Mouse (Mus musculus) erythroblast, embryonic 14.5 days (primary cell): ENCODE results near the gene Eri2. TPM values are rescaled to one million over a fixed set of nuclear protein-coding genes. Genes with fewer than 3 reads are reported as not detected.
A peak's percentile ranks its signal among the peaks of the same experiment; 100 is the strongest.

Experiments used
- H3K27me3 ChIP-seq: 2 replicates; pipeline ENCODE4 v1.6.1; 2012; ENCODE audit warnings: inconsistent platforms; ENCODE audit not compliant: control insufficient read depth
- H3K36me3 ChIP-seq: 2 replicates; pipeline ENCODE4 v1.6.1; 2012; ENCODE audit warnings: mild to moderate bottlenecking, inconsistent platforms; ENCODE audit not compliant: control insufficient read depth
- H3K4me1 ChIP-seq: 2 replicates; pipeline ENCODE4 v1.6.1; 2012; ENCODE audit warnings: inconsistent platforms; ENCODE audit not compliant: control insufficient read depth
- H3K4me3 ChIP-seq: replicated peaks from 2 replicates; pipeline ENCODE3; 2012; ENCODE audit warnings: moderate library complexity, mild to moderate bottlenecking, inconsistent platforms
- H3K9me3 ChIP-seq: 2 replicates; pipeline ENCODE4 v1.6.1; 2012; ENCODE audit warnings: low read length, inconsistent platforms, mixed read lengths; ENCODE audit not compliant: control insufficient read depth
- GATA1 ChIP-seq: IDR thresholded peaks from 2 replicates; pipeline ENCODE4 v1.6.1; 2012; ENCODE audit warnings: low read length, inconsistent platforms, mixed read lengths
- TAL1 ChIP-seq: IDR thresholded peaks from 3 replicates; pipeline ENCODE4 v1.6.1; 2012; ENCODE audit warnings: low read length, inconsistent platforms, mixed read lengths
- polyA plus RNA-seq: library from polyadenylated mRNA; stranded (reverse); fragments of >175 nt; gene quantifications from 2 replicates; pipeline ENCODE4 v1.2.3, GENCODE M21; 2012

Gene Eri2
- polyA plus RNA-seq, 1 experiment = 0.08 TPM

DNA sequence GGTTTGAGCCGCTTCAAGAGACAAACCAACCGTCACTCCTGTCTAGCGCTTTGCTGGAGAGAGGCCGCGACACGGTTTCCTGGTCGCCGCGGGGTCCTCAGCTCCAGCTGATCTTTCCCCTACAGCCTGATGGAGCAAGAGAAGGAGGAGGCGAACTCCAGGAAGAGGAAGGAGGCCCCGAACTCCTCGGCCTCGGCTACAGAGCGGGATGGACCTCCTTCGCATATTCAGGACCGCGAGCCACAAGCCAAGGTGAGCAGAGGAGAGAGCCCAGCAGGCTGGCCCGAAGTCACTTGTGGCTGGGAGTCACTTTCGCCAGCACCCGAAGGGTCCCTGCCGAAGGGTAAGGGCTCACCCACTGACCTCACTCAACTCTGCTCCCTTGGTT, 387 bp upstream of the Eri2 start:
- peaks cover 23% of the 10 kb centered on the region for H3K36me3 ChIP-seq
- no peak for TF ChIP-seq GATA1
- no peak for TF ChIP-seq TAL1

GRCm38 (mm10) chr7:119789024-119789423, 4.8 kb downstream of the Eri2 start:
- TF ChIP-seq TAL1 (no peak), GATA1 (no peak)
- H3K27me3 ChIP-seq = no peaks in the 10 kb centered on the region
- H3K36me3 ChIP-seq = peaks cover 66% of the 10 kb centered on the region
- H3K9me3 ChIP-seq = no peaks in the 10 kb centered on the region
- H3K4me1 ChIP-seq = peaks cover 33% of the 10 kb centered on the region
- H3K4me3 ChIP-seq = no peak overlapping the region

More for the DNA sequence above, 387 bp upstream of the Eri2 start:
- no peaks in the 10 kb centered on the region for H3K27me3 ChIP-seq
- no peaks in the 10 kb centered on the region for H3K9me3 ChIP-seq
- H3K4me1 ChIP-seq = peaks cover 21% of the 10 kb centered on the region
- H3K4me3 ChIP-seq = peak overlapping the region; percentile 82

DNA sequence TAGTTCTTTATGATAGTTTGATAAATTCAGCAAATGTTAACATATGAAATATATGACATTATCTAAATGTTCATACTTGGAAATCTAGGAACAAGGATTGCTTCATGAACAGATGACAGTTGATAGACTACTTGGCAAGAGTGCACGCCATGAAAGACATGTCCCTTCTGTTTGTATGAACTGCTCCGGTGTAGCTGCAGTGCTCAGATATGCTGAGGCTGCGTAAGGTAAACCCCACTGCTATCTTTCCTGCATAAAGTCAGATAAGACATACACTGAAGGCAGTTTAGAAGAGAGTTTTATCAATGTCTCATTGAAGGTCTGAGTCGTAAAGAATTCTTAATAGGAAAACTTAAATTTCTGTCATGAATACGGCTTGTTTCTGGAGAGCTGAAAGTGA, 8.9 kb downstream of the Eri2 start:
- H3K4me1 ChIP-seq = peaks cover 27% of the 10 kb centered on the region
- peak; percentile 65 for TF ChIP-seq GATA1
- peak; percentile 61 for TF ChIP-seq TAL1
- H3K4me3 ChIP-seq = no peak overlapping the region
- peaks cover 68% of the 10 kb centered on the region for H3K36me3 ChIP-seq
- H3K27me3 ChIP-seq = no peaks in the 10 kb centered on the region
- no peaks in the 10 kb centered on the region for H3K9me3 ChIP-seq

GRCm38 (mm10) chr7:119783453-119783852, 10.4 kb downstream of the Eri2 start:
- Histone ChIP-seq H3K27me3 (no peaks in the 10 kb centered on the region), H3K9me3 (no peaks in the 10 kb centered on the region), H3K4me3 (no peak overlapping the region), H3K4me1 (peaks cover 27% of the 10 kb centered on the region), H3K36me3 (peaks cover 54% of the 10 kb centered on the region)
- TF ChIP-seq GATA1 = no peak
- no peak for TF ChIP-seq TAL1

DNA sequence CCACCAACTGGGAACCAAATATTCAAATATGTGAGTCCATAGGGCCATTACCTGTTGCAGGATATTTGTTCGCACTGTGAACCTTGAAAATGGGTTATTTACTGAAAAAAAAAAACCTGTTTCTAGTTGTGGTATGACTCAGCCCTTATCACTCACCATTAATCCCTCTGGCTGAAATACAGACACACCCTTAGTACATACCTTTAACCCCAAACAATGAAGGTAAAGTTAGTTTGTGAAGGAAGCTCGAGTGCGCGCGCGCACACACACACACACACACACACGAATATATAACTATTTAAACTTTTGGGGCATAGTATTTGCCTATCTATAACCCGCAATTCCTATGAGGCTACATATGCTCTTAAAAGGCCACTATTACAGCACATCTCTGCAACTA, 24.0 kb downstream of the Eri2 start:
- Histone ChIP-seq H3K4me3 (no peak overlapping the region), H3K27me3 (no peaks in the 10 kb centered on the region), H3K4me1 (peaks cover 4% of the 10 kb centered on the region), H3K9me3 (no peaks in the 10 kb centered on the region), H3K36me3 (no peaks in the 10 kb centered on the region)
- no peak for TF ChIP-seq GATA1
- no peak for TF ChIP-seq TAL1

DNA sequence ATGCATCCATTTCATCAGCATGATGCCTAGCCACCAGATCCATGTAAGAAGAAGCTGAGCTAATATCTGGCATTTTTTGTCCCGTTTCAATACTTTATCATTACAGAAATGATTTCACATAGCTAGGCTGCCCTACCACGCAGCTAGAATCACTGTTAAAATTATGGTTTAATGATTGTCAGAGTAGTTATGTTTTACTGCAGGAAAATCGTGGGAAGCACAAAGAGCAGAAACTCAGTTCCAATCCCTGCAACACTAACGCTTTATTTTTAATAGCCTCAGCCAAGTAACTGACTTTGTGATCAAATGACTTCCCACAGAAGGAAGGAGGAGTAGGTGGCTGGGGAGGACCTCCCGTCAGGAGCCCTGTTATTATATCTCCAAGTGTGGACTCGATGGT, 26.9 kb downstream of the Eri2 start:
- no peaks in the 10 kb centered on the region for H3K9me3 ChIP-seq
- H3K4me3 ChIP-seq = no peak overlapping the region
- TF ChIP-seq GATA1 = no peak
- no peak for TF ChIP-seq TAL1
- H3K4me1 ChIP-seq = peaks cover 4% of the 10 kb centered on the region
- H3K36me3 ChIP-seq = no peaks in the 10 kb centered on the region
- H3K27me3 ChIP-seq = no peaks in the 10 kb centered on the region

DNA sequence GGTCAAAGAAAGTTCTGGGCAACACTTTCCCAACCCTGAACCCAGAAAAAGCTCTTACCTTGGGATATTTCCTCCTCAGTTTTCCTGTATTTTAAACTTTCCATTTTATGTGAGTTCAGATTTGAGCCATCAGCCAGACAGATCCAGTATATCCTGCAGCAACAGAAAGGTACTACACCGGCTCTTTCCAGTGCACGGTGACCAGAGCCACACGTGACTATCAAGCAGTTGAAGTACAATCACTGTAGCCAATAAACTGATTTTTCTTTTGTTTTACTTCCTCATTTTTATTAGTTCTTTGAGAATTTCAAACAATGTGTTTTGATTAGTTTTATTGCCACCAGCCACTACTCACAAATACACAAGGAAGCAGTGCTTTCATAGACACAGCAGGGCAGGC, 29.5 kb downstream of the Eri2 start:
- TF ChIP-seq TAL1 (no peak), GATA1 (no peak)
- Histone ChIP-seq H3K27me3 (no peaks in the 10 kb centered on the region), H3K9me3 (no peaks in the 10 kb centered on the region), H3K4me3 (no peak overlapping the region), H3K36me3 (no peaks in the 10 kb centered on the region), H3K4me1 (no peaks in the 10 kb centered on the region)

GRCm38 (mm10) chr7:119762166-119762697, 31.6 kb downstream of the Eri2 start:
- H3K9me3 ChIP-seq = no peaks in the 10 kb centered on the region
- H3K4me1 ChIP-seq = no peaks in the 10 kb centered on the region
- no peak overlapping the region for H3K4me3 ChIP-seq
- H3K27me3 ChIP-seq = no peaks in the 10 kb centered on the region
- TF ChIP-seq TAL1 = no peak
- TF ChIP-seq GATA1 = no peak
- no peaks in the 10 kb centered on the region for H3K36me3 ChIP-seq

DNA sequence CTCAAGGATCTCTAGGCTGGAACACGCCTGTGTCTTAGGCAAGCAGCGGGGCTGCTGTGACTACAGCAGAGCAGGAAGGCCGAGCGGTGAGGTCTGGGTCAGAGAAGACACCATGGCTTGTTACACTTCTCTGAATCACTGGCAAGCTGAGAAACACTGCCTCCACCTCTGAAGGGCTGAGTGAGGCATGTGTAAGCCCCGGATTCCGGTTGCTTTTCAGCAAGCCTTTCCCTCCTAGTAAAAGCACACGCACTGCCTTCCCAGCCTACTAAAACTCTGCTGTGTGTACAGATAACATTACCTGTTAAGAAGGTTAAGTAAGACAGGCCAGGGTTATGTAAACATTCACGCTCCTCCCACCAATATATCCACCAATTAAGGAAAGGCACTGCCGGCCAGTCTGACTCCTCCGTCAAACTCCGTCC, 33.3 kb downstream of the Eri2 start, which contains the start of gene Acsm3:
Gene Acsm3 (plus strand): TSS at position 397 of the 425 bp plus-strand sequence.
- H3K4me1 ChIP-seq = no peaks in the 10 kb centered on the region
- no peaks in the 10 kb centered on the region for H3K27me3 ChIP-seq
- TF ChIP-seq GATA1 = no peak
- TF ChIP-seq TAL1 = no peak
- no peaks in the 10 kb centered on the region for H3K36me3 ChIP-seq
- H3K9me3 ChIP-seq = no peaks in the 10 kb centered on the region
- H3K4me3 ChIP-seq = no peak within 1 kb of the TSS

DNA sequence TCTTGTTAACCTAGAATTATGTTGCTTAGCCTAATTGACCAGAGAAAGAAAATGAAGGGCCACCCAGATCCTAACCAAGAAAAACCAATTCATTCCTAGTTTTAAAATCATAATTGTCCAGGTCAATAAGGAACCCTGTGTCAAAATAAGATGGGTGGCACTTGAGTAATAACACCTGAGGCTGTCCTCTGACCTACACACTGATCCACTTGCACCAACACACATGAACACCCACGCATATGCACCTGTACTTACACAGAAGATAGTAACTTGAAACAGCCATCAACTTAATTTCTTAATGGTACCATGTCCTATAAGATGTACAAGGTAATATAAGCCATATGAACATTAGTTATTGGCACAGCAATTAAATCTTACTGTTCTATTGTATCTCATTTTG, 40.2 kb downstream of the Eri2 start:
- H3K36me3 ChIP-seq = no peaks in the 10 kb centered on the region
- H3K4me3 ChIP-seq = no peak overlapping the region
- H3K4me1 ChIP-seq = no peaks in the 10 kb centered on the region
- TF ChIP-seq GATA1 (no peak), TAL1 (no peak)
- no peaks in the 10 kb centered on the region for H3K9me3 ChIP-seq
- H3K27me3 ChIP-seq = no peaks in the 10 kb centered on the region
